Mouse (Mus musculus): ENCODE data around the gene Zkscan3.

The Zkscan3 gene

GRCm38 (mm10) chr13:21397486-21397885 lies 5.1 kb downstream of the Zkscan3 start:
- no peak for DNase-seq (ENCODE audit: low spot score in 2 of 2)

DNA sequence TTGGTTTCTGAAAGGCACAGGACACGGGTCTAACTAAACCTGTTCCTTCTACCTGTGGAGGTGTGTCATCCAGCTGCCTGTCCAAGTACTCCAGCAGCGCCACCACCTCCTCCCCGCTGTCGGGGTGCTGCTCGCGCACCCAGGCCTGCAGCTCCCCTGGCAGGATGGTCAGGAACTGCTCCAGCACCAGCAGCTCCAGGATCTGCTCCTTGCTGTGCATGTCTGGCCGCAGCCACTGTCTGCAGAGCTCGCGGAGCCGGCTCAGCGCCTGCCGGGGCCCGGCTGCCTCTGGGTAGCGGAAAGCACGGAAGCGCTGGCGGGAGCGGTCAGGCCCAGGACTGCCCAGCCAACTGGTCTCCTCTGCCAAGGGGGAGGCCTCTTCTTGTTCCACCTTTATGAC lies 6.5 kb downstream of the Zkscan3 start:
- DNase-seq (ENCODE audit: low spot score in 2 of 2), result peak; percentile 13 to 45

GRCm38 (mm10) chr13:21395623-21396022 lies 6.9 kb downstream of the Zkscan3 start:
- no peak for DNase-seq (ENCODE audit: low spot score in 2 of 2)

DNA sequence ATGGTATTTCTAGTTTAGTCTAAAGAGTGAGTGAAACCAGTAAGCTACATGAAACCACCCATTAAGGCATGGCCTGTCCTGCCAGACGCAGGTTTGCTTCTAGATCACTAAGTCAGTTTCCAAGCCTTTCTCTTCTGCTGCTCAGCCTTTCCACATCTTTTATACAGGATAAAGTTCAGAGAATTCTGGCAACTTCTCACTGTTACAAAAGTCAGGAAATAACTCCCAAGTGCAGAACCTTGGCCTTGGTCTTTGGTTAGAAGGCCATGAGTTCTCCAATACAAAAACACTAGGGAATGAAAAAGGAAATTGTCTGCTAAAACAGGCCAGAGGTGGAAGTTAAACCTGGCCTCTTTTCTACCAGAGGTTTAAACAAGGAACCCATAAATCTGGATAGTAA lies 7.3 kb downstream of the Zkscan3 start:
- DNase-seq (ENCODE audit: low spot score in 2 of 2), result no peak

GRCm38 (mm10) chr13:21377773-21378172 lies 24.8 kb downstream of the Zkscan3 start:
- no peak for DNase-seq (ENCODE audit: low spot score in 2 of 2)

DNA sequence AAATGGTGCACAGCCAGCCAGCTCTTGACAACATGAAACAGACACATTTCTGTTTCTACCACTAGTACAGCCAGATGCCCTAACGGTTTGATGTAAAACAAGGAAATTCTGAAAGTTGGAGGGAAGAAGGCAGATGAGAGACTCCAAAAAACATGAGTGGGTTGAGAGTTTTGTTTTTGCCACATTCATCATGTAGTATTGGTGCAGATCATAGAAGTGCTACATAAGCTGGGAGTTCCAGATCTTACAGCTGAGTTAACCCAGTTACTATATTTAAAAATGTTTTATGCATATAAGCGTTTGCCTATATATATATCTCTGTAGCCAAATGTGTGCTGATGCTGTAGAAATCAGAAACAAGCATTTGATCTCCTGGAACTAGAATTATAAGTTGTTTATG lies 29.9 kb downstream of the Zkscan3 start:
- DNase-seq (ENCODE audit: low spot score in 2 of 2), result no peak

DNA sequence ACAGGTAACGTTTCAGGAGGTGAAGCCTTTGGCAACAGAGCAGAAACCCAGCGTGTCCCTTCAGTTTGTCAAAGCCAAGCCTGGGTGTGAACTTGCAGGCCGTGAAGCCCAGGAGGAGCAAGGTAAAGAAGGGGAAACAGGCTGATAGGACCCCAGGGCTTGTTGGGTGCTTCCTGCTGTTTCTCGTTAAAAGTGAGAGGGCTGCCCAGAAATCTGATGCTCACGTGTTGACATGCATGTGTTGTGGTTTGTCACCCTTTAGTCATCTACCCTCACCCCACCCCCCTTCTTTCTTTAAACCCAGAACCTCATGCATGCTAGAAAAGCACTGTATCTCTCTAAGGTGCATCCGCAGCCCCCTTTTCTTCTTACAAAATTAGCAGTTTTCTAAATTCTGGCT lies 35.9 kb downstream of the Zkscan3 start:
- DNase-seq (ENCODE audit: low spot score in 2 of 2), result no peak

DNA sequence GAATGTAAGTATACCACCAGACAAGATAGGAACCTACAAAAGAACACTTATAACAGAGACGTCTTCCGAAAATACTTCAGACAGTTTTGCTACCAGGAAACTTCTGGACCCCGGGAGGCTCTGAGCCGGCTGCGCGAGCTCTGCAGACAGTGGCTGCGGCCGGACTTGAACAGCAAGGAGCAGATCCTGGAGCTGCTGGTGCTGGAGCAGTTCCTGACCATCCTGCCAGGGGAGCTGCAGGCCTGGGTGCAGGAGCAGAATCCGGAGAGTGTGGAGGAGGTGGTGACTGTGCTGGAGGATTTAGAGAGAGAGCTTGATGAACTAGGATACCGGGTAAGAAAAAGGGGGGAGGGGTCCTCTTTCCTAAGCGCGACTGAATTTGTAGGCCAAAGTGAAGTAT lies 38.8 kb downstream of the Zkscan3 start:
- DNase-seq (ENCODE audit: low spot score in 2 of 2), result no peak

DNA sequence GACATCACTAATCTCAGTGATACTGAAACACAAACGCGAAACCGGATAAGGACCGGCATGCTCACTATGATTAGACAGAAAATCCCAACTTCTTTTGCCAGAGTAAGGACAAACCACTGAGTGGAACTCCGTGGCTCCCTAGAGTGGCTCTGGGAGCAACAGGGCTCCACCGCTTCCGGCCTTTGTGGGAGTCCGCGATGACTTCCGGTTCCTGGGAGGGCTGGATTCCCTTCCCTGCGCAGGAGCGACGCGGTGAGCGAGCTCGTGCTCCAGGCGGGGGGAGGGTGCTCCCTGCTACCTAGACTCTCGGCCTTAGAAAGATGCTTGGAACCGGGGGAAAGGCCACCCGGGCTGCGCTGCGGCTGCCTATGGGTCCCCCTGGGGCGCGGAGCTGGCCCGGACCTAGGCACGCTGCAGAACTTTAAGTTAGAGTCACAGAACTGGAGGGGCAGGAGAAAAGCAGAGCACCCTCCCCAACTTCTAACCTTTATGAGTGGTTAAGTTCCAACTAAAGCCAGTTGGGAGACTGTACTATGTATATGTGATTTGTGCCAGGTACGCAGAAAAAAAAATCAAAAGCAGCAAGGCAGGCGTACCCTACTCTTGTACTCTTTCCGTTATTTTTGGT lies 39.8 kb downstream of the Zkscan3 start, which contains the start of gene Zscan12:
Gene Zscan12 (plus strand): TSS at position 200 of the 628 bp plus-strand sequence.
- DNase-seq (ENCODE audit: low spot score in 2 of 2), result peak; percentile 84 to 90

DNA sequence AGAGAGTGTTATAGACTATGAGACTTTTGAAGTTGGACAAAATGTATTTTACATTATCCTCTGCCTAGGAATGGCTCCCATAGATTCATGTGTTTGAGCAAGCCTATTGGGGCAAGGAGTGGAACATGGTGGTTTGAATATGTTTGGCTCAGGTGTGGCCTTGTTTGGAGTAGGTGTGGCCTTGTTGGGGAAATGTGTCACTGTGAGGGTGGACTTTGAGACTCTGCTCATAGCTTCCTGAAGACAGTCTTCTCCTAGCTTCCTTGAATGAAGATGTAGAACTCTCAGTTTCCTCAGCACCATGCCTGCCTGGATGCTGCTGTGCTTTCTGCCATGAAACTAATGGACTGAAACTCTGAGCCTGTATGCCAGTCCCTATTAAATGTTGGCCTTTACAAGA lies 52.0 kb downstream of the Zkscan3 start:
- DNase-seq (ENCODE audit: low spot score in 2 of 2), result no peak

- no peak for DNase-seq (ENCODE audit: low spot score in 2 of 2)
Observed at GRCm38 (mm10) chr13:21346610-21347009, 55.9 kb downstream of the Zkscan3 start, which contains the start of gene Olfr1367. Gene Olfr1367, plus strand, starts transcription at chr13:21346910.

Measured in urinary bladder, postnatal 36 days (tissue).